Mouse (Mus musculus): Measurements from ENCODE around the gene Itpr2.

GRCm38 (mm10) chr6:146431777-146432176, 70.2 kb downstream of the Itpr2 start:
- no peak for TF ChIP-seq GATA1 (IDR thresholded peaks at IDR 0.05; ENCODE audit: borderline replicate concordance, low read length)
- no peak for TF ChIP-seq FLI1 (IDR thresholded peaks at IDR 0.05; ENCODE audit: low read length)

Measured in megakaryocyte, embryonic 14.5 days (primary cell).